Mouse (Mus musculus) urinary bladder, postnatal 25 days (tissue): ENCODE results near the gene Stpg3.
A peak's percentile ranks its signal among the peaks of the same experiment; 100 is the strongest.

Experiments used
- DNase-seq: peaks from one replicate; pipeline ENCODE4 v3.0.0; 2022; ENCODE audit warnings: low spot score

Gene Stpg3

DNA sequence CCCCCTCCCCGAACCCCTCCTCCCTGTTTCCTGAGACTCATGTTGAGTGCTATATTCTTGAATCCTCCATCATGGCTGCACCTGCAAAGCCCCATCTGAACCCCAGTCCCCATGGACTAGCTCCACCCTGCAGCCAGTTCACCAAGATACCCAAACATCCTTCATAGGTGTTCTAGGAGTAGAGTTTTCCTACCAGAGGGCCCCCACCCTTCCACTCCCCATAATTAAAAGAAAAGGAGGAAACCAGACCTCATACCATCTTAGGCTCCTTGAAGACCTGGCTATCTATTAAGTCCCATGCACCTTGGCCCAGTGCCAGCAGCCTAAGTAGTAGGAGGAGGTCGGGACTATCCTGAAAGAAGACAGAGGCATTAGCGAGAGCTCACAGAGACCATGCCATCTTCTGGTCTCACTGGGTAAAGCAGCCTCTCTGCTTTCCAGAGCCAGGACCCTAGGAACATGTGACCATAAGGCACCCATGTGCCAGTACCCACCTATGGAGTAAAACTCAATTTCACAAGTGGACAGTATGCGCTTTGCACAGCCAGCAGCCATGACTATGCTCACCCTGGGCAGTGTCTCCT, 10.7 kb downstream of the Stpg3 start:
- DNase-seq, result no peak

DNA sequence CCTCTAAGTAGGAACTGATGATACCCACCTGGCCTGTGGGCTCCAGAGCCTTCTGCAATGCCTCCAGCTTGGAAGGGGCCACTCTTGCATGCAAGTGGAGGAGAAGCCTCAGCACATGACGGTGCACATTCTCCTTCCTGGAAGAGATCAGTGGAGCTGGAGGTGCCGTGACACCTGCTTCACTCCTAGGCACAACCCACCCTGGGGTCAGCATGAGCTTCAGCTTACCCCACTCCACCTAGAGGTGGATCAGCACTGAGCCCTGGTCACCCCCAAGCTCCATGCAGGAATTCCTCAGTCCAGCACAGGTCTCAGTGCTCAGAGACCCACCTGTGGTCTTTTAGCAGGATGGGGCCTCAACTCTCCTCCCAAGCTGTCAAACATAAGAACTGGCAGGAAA, 13.8 kb downstream of the Stpg3 start:
- no peak for DNase-seq

DNA sequence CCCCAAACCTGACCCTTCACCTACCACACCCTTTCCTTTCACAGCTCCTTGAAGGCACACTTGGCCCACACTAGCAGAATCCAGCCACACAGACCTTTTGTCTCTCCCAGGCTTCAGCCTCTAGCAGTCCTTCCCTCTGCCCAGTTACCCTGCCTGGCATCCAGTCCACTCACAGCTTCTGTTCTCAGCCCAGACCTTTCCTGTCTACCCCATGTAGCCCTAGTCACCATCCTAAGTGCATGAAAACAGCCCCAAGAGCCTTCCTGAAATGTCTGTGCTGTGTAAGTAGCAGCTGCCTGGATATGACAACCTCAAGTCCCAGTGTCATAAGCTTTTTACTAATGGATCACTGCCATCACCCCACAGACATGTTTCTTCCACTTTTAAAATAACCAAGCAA, 16.5 kb downstream of the Stpg3 start:
- no peak for DNase-seq

DNA sequence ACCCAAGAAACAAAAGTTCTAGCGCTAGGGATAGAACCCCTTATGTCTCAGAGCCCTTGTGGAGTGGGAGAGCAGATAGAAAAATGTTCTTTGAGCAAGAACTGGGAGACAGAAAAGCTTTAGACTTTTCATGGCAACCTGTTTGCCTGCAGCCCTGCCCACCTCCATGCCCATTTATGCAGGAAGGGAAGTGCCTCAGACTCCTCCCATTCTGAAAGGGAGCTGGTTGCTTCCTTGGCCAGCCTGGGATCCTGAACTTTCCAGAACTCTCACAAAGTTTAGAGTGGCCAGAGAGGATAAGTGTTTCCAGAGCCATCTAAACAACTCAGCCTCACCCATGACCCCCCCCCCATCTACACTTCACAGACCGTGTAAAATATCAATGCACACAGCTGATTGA, 17.2 kb downstream of the Stpg3 start:
- DNase-seq, result no peak

DNA sequence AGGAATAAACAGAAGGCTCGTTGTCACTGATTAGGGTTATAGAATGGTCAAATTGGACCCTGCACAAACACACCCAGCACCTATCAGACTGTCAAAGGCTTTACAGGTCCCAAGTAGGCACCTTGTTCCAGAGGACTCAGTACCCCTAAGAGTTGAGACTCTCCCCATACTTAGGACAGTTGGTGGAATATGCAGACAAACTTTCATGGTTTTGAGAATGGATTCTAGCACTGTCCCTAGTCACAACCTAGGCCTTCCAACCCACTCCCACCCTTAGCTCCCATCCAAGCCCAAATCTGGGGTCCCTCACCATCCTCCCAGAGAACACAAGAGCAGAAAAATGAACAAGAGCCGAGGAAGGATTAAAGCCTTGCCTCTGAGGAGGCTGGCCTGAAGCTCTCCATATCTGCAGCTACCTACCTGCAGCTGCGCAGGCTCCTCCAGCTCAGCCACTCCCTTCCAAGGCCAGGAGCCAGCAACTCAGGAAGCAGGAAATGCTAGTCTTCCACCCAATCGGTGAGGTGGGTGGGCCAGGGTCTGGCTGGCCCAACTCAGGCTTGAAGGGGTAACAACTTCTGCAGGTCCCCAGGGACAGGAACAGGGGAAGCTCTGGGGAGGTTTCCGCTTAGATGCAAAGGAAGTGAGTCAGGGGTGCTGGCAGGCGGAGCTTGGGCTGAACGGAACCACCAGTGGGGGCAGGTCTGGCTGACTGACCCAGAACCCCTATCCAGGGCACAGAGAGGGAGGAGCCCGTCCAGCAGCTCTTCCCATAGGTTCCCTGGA, 18.1 kb downstream of the Stpg3 start, which contains the start of gene Tor4a:
Gene Tor4a, minus strand, starts transcription at position 715 of the 783 bp plus-strand sequence.
- peak; percentile 56 for DNase-seq

DNA sequence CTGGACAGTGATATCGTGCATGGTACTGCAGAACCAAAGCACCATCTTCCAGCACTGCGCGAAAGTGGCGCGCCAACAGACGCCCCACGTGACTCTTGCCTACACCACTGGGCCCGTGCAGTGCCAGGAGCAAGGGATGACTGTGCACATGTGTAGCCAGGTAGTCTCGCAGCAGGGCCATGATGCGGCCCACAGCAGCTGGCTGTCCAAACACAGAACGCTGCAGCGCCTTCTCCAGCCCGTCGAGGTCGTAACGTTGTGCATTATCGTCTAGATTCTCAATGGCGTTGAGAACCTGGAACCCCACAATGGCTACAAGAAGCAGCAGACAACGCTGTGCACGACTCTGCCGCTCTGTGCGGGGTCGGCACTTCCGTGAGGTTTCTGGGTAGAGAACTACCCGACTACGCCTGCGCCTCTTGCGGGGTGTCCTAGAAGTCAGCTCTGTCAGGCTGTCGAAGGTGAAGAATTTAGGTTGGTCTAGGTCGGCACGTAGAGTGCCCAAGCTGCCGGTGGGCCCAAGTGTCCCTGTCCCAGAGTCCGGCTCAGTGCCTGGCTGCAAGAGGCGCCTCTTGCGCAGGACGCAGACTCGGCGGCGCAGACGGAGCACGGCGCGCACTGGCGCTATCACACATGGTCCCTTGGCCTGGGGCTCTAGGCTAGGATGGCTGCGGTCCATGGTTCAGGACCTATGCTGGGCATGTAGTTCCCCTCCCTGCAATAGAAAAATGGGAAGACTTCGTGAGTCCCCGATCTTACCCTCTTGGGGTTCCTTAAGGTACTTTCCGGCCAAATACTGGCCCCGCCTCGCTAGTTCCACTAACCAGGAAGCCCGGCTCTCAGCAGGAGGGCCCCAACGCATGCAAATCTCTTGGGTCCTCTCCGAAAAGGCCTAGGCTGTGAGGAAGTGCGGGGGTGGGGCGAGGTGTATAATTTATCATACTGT, 19.0 kb downstream of the Stpg3 start:
- peak; percentile 53 for DNase-seq

DNA sequence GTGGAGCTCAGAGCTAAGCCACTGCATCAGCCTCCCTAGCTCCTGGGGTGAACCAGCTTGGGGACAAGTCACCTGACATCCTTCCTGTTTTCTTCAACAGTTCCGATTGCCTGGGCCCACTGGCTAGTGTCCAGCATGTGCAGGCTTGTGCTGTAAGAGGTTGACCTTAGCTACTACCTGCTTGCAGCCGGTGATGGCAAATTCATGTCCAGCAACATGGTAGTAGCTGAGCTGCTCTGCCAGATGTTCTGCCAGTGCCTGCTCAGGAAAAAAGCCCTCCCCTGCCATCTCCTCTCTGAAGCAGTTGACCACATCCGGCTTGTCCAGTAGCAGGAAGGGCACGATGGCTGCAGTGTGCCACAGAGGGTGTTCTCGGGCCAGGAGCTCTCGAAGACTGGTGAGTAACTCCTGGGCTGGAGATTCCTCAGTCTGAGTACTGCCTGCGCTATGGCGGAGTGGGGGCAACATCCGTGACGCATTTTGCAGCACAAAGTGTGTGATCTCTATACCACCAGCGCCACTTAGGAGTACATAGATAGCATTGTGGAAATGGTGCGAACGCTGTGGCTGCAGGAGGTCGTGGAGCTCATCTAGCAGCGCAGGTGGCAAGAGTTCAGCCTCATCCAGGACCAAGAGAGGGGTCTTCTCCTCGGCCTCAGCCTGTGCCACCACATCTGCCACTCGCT, 19.8 kb downstream of the Stpg3 start:
- no peak for DNase-seq

DNA sequence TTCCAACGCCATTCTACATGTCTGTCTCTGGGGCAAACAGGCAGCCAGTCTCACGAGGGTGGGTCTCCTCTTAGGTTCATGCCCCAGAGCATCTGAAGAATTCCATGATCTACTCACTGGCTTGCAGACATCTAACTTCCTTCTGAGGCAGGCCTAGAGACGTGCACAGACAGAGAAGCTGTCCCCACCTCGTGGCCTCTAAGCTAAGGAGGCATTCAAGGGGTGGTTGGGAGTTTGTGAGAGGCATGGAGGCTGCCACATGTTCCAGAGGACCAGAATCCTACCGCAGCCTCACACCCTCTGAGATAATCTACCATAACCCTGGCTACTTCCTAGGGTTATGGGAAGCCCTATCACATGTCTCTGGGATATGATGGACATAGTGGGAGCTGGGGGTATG, 20.4 kb downstream of the Stpg3 start:
- DNase-seq, result no peak

DNA sequence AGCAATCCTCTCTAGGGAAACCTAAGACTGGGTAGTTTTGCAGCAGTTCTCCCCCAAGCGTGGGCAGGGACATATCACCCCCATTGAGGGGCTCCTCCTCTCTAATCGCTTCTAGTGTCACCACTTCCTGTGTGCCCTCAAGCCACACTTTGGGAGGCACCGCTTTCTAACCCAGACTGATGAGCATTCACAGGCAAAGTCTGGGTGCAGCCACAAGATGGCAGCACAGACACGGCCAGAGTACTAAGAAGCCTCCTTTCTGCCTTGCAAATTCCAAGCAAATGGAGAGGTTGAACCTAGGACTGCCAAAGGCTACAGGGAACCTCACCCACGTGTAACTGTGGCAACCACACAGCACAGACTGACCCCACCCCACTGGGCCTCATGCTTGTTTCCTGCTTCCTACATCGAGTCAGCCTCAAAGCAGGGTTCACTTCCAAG, 21.1 kb downstream of the Stpg3 start:
- DNase-seq, result peak; percentile 72

DNA sequence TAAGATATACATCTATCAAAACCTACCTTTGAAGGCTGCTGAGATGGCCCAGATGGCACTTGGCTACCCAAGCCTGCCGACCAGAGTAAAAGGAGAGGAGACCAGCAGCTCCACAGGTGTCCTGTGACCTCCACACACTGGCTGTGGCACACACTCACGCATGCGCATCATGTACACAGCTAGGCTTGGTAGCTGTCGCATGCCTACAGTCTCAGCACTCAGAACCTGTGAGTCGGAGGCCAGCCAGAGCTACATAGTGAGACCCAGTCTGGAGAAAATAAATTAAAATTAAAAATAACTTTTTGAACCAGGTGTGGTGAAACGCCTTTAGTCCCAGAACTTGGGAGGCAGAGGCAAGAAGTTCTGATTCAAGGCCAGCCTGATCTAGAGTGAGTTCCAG, 26.6 kb downstream of the Stpg3 start:
- DNase-seq, result no peak

DNA sequence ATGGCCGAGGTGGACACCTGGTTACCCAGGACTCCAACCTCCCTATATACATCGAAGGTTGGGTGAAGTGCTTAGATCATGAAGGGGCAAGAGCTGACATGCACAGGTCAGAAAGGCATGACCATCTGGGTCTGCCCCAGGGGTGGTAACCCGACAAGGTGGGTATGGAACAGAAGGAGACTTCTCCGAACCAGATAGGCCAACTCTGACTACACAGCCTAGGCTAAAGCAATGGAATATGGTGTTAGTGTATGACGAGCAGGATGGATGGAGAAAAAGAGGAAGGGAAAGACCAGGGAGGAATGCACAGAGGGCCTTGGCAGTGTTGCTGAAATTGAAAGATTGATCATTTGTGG, 27.9 kb downstream of the Stpg3 start:
- no peak for DNase-seq

DNA sequence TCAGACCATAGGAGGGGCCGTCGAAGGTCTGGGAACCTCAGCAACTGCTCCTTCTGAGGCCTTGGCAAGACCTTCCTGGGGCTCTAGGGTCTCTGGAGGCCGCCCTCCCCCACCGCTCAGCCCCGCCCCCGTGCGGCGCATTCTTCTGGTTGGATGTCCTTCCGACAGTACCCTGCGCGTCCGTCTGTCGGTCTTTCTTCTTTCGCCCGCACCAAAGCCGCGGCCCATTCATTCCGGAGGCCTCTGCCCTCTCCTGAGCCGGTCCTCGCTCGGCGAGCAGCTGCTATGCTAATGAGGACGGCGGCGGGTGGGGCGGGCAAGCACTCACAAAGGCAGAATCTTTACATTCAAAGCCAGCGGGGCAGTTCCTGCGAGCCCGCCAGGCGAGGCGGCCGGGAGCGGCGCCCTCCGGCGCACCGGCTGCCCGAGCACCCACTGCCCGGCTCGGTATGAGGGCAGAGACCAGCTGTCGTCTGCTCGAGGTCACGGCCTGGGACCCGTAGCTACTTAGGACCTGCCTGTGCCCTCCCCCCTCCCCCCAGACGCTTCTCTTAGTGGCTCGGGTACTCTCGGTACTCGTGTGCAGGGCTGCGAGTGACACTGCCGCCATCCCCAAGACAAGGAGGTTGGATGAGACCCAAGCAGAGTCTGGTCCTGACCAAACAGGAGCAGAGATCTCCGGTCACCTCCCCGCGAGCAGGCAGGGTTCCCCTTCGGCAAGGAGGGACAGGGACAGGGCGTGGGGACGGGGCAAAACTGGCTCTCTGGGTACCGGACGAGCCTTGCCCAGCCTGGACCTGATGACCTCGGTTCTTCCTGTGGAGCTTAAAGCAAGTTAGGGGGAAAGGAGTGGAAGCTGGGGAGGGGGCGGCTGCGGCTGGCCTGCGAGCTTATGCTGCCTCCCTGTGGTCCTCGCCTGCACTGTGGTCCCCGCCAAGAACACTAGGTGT, 28.5 kb downstream of the Stpg3 start:
- DNase-seq, result peak; percentile 59

DNA sequence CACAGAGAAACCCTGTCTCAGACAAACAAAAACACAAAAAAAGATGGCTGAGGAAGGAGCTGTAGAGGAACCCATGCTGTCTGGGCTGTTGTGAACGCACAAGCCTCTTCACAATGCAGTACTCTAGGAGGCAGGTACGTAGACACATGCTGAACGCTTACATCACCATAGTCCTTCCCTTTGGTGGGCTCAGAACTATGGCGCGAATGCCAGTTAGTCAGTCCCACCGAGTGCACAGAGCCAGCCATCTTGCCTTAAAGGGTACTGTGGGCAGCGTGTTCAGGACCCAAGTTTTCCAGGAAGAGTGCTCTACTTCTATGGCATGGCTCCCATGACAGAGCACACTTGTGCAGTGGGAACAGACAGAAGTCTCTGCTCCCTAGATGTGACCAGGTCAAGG, 29.9 kb downstream of the Stpg3 start:
- DNase-seq, result no peak

DNA sequence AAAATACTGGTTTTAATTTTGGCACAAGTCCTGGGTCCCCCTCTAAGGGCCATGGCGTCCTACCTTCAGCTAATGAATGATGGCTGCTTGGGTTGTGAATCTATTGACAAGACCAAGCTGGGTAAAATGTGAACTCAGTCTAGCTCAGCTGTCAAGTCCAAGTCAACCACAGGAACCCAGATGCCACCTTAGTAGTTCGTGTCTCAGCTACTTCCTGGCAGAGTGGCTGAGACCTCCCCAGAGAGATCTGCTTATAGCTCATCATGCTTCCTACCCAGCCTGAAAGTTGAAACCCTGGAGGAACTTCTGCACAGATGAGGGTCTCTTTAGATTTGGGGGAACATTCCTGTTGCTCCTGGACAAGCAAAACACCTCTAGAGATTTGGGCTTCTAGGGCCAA, 31.1 kb downstream of the Stpg3 start:
- no peak for DNase-seq

DNA sequence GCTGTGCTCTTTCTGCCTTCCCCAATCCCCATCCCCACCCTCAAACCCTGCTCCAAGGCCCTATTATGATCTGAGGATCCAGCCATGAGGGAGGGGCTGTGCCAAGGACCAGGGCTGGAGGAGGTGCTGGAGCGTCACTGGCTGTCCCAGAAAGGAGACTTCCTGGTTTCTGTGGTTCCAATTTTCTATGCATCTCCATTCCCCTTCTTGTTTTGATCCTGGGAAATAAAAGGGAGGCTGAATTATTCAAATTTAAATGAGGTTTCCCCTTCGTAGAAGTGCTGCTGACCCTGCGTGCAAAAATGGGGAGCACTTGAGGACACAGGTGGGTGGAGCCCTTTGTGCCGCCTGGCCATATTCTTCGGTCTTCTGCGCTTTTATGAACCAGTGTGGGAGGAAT, 31.8 kb downstream of the Stpg3 start:
- no peak for DNase-seq

DNA sequence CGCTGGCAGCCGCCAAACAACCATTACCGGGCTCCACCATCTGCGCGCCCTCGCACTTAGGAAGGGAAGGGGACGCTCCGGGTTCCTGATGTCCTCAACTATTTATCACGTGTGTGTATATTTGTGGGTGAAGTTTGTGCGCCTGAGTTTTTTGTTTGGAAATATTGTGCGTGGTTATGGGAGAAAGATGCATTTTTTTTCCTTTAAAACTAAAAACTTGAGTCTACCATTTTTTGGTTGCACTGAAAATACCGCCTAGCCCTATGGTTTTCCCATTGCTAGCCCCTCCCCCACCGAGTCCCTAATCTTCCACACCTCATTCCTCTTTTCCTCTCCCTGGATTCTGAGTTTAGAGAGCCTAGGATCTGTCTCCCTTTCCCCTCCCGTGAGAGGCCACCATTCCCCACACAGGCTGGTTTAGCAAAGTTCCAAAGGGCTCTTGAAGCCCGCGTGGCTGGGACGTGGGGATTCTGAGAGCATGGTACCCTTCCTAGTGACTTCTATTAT, 32.5 kb downstream of the Stpg3 start:
- no peak for DNase-seq

DNA sequence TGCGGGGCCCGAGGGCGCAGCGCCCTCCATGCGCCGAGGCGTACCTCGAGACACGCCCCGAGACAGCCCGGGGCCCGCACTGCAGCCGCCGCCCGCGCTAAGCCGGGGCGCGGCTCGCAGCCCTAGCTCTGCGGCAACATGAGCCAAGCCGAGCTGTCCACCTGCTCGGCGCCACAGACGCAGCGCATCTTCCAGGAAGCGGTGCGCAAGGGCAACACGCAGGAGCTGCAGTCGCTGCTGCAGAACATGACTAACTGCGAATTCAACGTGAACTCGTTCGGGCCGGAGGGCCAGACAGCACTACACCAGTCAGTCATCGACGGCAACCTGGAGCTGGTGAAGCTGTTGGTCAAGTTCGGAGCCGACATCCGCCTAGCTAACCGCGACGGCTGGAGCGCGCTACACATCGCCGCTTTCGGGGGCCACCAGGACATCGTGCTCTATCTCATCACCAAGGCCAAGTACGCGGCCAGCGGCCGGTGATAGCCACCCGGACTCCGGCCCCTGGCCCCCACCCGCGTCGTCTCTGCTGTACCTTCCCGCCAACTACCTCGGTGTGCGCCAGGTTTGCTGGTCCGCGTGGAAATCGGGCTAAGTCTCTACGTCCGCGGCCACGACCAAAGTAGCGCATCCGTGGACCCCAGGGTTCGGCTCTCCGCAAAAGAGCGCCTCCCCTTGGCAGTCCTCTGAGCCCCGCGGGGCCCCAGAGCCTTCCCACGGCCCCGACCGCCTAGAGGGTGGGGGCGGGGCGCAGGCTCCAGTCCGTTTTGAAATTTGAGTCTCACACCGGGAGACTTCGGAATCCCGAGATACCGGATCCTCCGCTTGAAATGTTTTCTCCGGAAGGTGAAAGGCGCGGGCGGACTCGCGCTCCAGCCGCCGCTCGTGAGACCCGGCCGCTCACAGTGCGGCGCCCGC, 33.2 kb downstream of the Stpg3 start:
- no peak for DNase-seq

DNA sequence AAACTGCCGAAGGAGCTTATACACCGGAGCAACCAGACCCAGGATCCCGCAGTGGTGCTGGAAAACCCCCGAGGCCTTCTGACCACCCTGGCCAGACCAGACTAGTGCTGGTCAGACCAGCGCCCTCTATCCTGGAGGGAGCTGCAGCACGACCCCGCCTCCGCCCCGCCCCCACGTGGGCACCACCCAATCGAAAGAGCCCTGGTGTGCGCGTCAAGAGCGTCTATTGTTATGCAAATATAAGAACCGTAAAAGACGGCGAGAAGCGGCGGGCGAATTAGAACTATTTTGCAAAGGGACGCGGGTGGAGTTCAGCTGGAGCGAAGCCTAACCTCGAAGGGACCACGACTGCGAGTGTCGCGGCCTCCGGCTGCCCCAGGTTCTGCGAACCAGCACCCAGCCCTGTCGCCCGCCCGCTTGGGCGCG, 33.9 kb downstream of the Stpg3 start, which contains the start of gene Nrarp:
Gene Nrarp, plus strand, starts transcription at position 281 of the 426 bp plus-strand sequence.
- DNase-seq, result peak; percentile 90

DNA sequence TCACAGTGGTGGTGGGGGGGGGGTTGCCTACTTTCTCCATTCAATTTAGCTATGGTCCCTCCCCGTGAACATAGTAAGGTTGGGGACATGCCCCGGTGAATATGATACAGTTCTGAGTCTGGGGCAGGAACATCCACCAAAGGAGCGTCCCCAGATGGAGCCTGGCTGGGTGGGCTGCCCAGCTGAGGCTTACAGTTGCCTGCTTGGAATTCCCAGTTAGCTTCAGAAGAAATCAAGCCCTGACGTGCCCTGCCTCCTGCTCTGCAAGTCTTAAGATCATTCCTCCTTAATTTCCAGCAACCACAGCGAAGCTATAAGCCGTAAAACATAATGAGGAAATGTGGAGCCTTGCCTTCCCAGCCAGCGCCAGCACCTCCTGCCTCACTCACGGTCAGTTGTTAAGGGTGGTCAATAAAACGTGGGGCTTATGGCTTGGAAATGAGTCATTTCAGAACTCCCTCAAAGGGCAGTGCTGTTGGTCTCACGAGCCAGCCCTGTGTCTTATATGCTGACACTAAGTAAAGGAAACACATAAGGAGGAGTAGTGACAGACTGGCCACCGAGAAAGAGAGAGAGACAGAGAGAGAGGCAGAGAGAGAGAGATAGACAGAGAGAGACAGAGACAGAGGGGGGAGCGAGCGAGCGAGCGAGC, 34.7 kb downstream of the Stpg3 start:
- DNase-seq, result no peak
